Mouse (Mus musculus) neural tube, embryonic 14.5 days (tissue): ENCODE measurements around the gene Ppp1r9a. TPM values are rescaled to one million over a fixed set of nuclear protein-coding genes. Genes with fewer than 3 reads are reported as not detected.

Experiments used
- ATAC-seq: fragments of 200-750 bp; cut with Nextera tagmentation; 2 replicates; pipeline ENCODE4 v1.8.0; 2017; ENCODE audit warnings: low read depth, mild to moderate bottlenecking, moderate TSS enrichment, moderate library complexity
- H3K27ac ChIP-seq: fragments of 300-500 bp; sonication (generic); 2 replicates; pipeline ENCODE4 v1.5.1; 2014; ENCODE audit warnings: low read depth, mild to moderate bottlenecking, control low read depth, low read length, moderate library complexity, mixed read lengths
- H3K27me3 ChIP-seq: fragments of 300-500 bp; sonication (generic); 2 replicates; pipeline ENCODE4 v1.6.1; 2014; ENCODE audit warnings: low read length; ENCODE audit not compliant: control insufficient read depth, insufficient read depth
- H3K36me3 ChIP-seq: fragments of 300-500 bp; sonication (generic); 2 replicates; pipeline ENCODE4 v1.6.1; 2014; ENCODE audit warnings: low read length, mixed read lengths; ENCODE audit not compliant: control insufficient read depth, insufficient read depth
- H3K4me1 ChIP-seq: fragments of 300-500 bp; sonication (generic); 2 replicates; pipeline ENCODE4 v1.6.1; 2014; ENCODE audit warnings: low read length; ENCODE audit not compliant: control insufficient read depth, insufficient read depth
- H3K4me2 ChIP-seq: fragments of 300-500 bp; sonication (generic); 2 replicates; pipeline ENCODE4 v1.6.1; 2014; ENCODE audit warnings: mild to moderate bottlenecking, low read depth, low read length, control low read depth
- H3K4me3 ChIP-seq: fragments of 300-500 bp; sonication (generic); 2 replicates; pipeline ENCODE4 v1.5.1; 2014; ENCODE audit warnings: low read depth, low read length, control low read depth, mixed read lengths
- H3K9ac ChIP-seq: fragments of 300-500 bp; sonication (generic); replicated peaks from 2 replicates; pipeline ENCODE4 v1.6.1; 2014; ENCODE audit warnings: low read depth, mild to moderate bottlenecking, control low read depth, low read length, mixed read lengths
- H3K9me3 ChIP-seq: fragments of 300-500 bp; sonication (generic); 2 replicates; pipeline ENCODE4 v1.6.1; 2016; ENCODE audit warnings: low read length; ENCODE audit not compliant: control insufficient read depth
- WGBS: fragments of 180-500 bp; shearing (Covaris S2); extraction: QIAGEN DNeasy Blood & Tissue Kit; methylation state at CpG from one replicate; pipeline ENCODE4 v1.1.7; 2014; 5-methylcytosine and 5-hydroxymethylcytosine counted together
- polyA plus RNA-seq: library from polyadenylated mRNA; unstranded; fragments of >200 nt; fragmentation: Nextera tagmentation; extraction: Ambion mirVana; gene quantifications from 2 replicates; pipeline ENCODE4 v1.2.1, GENCODE M21; 2014

Gene Ppp1r9a
- polyA plus RNA-seq, 1 experiment from 2014 or later = 63.6 TPM

DNA sequence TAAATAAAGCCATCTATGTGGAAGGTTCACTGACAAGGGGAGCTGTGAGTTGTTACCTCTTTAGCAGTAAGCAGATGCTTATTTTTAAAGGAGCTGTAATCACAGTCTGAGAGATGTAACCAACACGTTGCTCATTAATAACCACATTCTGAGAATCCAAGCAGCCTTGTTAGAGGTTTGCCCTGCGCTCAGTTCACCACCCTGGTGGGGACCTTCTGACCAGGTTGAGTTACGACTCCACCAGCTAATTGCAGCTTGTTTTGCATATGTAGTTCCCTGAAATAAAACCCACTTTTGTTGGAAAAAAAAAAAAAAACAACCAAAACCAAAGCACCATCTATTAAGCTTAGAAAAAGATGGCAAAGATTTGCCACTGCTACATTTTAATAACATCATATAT, 205.8 kb downstream of the Ppp1r9a start:
- Histone ChIP-seq H3K36me3 (no peaks in the 10 kb centered on the region), H3K27ac (no peak overlapping the region)

DNA sequence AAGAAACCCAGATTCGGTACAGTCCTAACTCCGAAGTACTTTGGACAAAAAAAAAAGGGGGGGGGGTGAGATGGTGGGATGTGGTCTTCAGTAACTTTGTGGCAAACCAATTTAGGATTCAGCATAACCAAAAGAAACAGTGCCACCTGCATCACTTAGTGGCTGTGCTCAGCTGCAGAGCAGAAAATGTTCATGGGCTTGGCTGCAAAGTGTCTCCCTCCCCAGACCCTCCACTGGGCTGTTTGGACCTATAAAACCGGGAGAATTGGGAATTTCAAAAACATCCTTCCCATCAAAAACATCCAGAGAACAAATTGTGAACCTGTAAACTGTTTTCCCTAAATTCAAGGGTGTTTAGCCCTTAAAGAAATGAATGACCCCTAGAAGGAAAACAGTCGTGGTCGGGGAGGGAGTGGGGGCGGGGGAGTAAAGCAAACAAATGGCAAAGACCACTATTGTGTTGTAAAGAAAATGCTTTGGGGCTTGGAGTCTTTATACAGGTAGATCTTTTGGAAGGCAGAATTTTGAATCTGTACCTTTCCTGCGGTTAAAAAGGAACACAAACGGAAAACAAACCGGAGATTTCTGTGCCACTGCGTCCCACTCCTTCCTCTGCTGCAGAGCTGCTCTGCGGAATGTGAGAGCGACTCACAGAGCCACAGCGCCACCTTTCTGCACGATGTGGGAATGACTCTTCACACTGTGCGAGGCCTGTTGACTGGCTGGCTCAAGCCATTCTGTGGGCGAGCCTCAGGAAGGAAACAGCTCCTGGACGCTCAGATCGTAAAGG, 207.4 kb downstream of the Ppp1r9a start:
- no peaks in the 10 kb centered on the region for H3K27me3 ChIP-seq
- peak overlapping the region; percentile 0; the same call in 1 of the 2 replicates for H3K27ac ChIP-seq
- peak; percentile 99 for ATAC-seq
- H3K9me3 ChIP-seq = no peaks in the 10 kb centered on the region
- WGBS = 5% methylated on average over 18 of the region's 18 CpGs
- H3K9ac ChIP-seq = no peak overlapping the region
- H3K36me3 ChIP-seq = no peaks in the 10 kb centered on the region
- peak overlapping the region; percentile 49 for H3K4me2 ChIP-seq
- peak overlapping the region; percentile 30 for H3K4me3 ChIP-seq
- H3K4me1 ChIP-seq = peaks cover 7% of the 10 kb centered on the region; the same call in 1 of the 2 replicates

More for the DNA sequence above, 205.8 kb downstream of the Ppp1r9a start:
- H3K4me3 ChIP-seq = no peak overlapping the region
- H3K9me3 ChIP-seq = no peaks in the 10 kb centered on the region
- WGBS = 24% methylated on average over 3 of the region's 3 CpGs
- no peak overlapping the region for H3K4me2 ChIP-seq
- ATAC-seq = no peak
- peaks cover 7% of the 10 kb centered on the region; the same call in 1 of the 2 replicates for H3K4me1 ChIP-seq
- no peaks in the 10 kb centered on the region for H3K27me3 ChIP-seq
- no peak overlapping the region for H3K9ac ChIP-seq

- no peak overlapping the region for H3K27ac ChIP-seq
- H3K36me3 ChIP-seq = no peaks in the 10 kb centered on the region
- no peak overlapping the region for H3K4me3 ChIP-seq
- H3K4me1 ChIP-seq = peaks cover 7% of the 10 kb centered on the region; the same call in 1 of the 2 replicates
- H3K9ac ChIP-seq = no peak overlapping the region
- H3K27me3 ChIP-seq = no peaks in the 10 kb centered on the region
- no peak; the same call in 1 of the 2 replicates for ATAC-seq
- WGBS = 17% methylated on average over 3 of the region's 3 CpGs
- no peaks in the 10 kb centered on the region for H3K9me3 ChIP-seq
- H3K4me2 ChIP-seq = no peak overlapping the region
Measured at GRCm38 (mm10) chr6:5110715-5111048, 208.0 kb downstream of the Ppp1r9a start.

- ATAC-seq = no peak
Measured at GRCm38 (mm10) chr6:5113103-5113502, 210.4 kb downstream of the Ppp1r9a start.

DNA sequence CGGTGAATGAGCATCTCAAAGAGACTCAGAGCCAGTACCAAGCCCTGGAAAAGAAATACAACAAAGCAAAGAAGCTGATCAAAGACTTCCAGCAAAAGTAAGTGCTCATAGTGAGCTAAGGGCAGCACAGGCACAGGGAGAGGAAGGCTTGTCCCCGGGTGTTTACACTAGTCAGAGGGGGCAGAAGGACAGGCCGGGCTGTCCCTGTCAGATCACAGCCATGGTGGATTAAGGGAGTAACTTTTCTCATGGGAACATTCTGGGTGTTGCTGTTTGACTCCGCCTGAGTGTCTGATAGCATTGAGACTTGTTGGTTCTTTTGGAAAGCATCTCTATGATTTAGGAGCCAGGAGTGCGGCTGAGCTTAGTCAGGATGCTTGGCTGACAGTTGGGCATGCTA, 211.0 kb downstream of the Ppp1r9a start:
- Histone ChIP-seq H3K9me3 (no peaks in the 10 kb centered on the region), H3K4me2 (no peak overlapping the region), H3K4me3 (no peak overlapping the region), H3K4me1 (peaks cover 4% of the 10 kb centered on the region; the same call in 1 of the 2 replicates), H3K9ac (no peak overlapping the region), H3K36me3 (no peaks in the 10 kb centered on the region), H3K27ac (no peak overlapping the region), H3K27me3 (no peaks in the 10 kb centered on the region)
- 60% methylated on average over 5 of the region's 5 CpGs for WGBS
- ATAC-seq = no peak

More at GRCm38 (mm10) chr6:5113103-5113502, 210.4 kb downstream of the Ppp1r9a start:
- Histone ChIP-seq H3K4me2 (no peak overlapping the region), H3K9me3 (no peaks in the 10 kb centered on the region), H3K27ac (no peak overlapping the region), H3K36me3 (no peaks in the 10 kb centered on the region), H3K4me3 (no peak overlapping the region), H3K4me1 (peaks cover 7% of the 10 kb centered on the region; the same call in 1 of the 2 replicates), H3K27me3 (no peaks in the 10 kb centered on the region), H3K9ac (no peak overlapping the region)
- 58% methylated on average over 8 of the region's 8 CpGs for WGBS

DNA sequence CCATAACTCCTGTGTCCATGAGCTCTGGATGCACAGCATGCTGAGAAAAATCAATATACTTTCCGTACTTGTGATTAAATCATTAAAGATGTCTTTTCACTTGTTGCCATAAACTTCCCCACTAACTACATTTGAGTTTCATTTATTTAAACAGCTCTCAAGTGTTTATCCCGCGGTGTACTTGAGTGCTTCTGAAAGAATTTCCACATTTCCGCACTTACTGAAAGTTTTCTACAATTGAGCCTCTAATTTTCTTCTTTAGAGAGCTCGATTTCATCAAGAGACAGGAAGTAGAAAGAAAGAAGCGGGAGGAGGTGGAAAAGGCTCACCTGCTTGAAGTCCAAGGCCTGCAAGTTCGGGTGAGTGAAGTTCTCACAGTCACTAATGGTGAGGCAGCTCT, 212.1 kb downstream of the Ppp1r9a start:
- Histone ChIP-seq H3K9ac (no peak overlapping the region), H3K36me3 (no peaks in the 10 kb centered on the region), H3K4me3 (no peak overlapping the region), H3K4me1 (peaks cover under 1% of the 10 kb centered on the region; the same call in 1 of the 2 replicates), H3K27me3 (no peaks in the 10 kb centered on the region), H3K4me2 (no peak overlapping the region), H3K27ac (no peak overlapping the region), H3K9me3 (no peaks in the 10 kb centered on the region)
- WGBS = 92% methylated on average over 7 of the region's 7 CpGs
- no peak for ATAC-seq

- H3K4me1 ChIP-seq = no peaks in the 10 kb centered on the region
- 81% methylated on average over 15 of the region's 15 CpGs for WGBS
- H3K27ac ChIP-seq = no peak overlapping the region
- ATAC-seq = no peak
- no peaks in the 10 kb centered on the region for H3K9me3 ChIP-seq
- no peak overlapping the region for H3K9ac ChIP-seq
- no peaks in the 10 kb centered on the region for H3K36me3 ChIP-seq
- H3K4me3 ChIP-seq = no peak overlapping the region
- no peak overlapping the region for H3K4me2 ChIP-seq
- H3K27me3 ChIP-seq = no peaks in the 10 kb centered on the region
Measured at GRCm38 (mm10) chr6:5119181-5119910, 216.6 kb downstream of the Ppp1r9a start.

- no peak for ATAC-seq
- Histone ChIP-seq H3K9me3 (no peaks in the 10 kb centered on the region), H3K4me2 (no peak overlapping the region), H3K36me3 (no peaks in the 10 kb centered on the region), H3K4me3 (no peak overlapping the region), H3K9ac (no peak overlapping the region), H3K27me3 (no peaks in the 10 kb centered on the region), H3K4me1 (no peaks in the 10 kb centered on the region), H3K27ac (no peak overlapping the region)
- WGBS = 28% methylated on average over 3 of the region's 3 CpGs
Measured at GRCm38 (mm10) chr6:5120229-5120628, 217.5 kb downstream of the Ppp1r9a start.
